Mouse (Mus musculus): ENCODE results near the gene Gpx5. TPM values are rescaled to one million over a fixed set of nuclear protein-coding genes. Genes with fewer than 3 reads are reported as not detected.

Gene Gpx5
- total and polyA plus RNA-seq, 3 experiments = 0.11 TPM; not detected in 2

GRCm38 (mm10) chr13:21321890-21322494 lies 29.5 kb upstream of the Gpx5 start:
- peaks cover 16% of the 10 kb centered on the region for H3K27me3 ChIP-seq (ENCODE audit: insufficient read depth, low read length)
- H3K36me3 ChIP-seq (replicated peaks) = no peaks in the 10 kb centered on the region
- H3K4me3 ChIP-seq (ENCODE audit: low read depth, low read length) = no peak overlapping the region; the same call in 1 of the 2 replicates
- peaks cover 8% of the 10 kb centered on the region for H3K4me1 ChIP-seq (ENCODE audit: insufficient read depth, low read depth, low read length)
- DNase-seq (ENCODE audit: low spot score) (no peak), ATAC-seq (ENCODE audit: extremely low read depth, insufficient number of reproducible peaks, low FRiP score, poor library complexity, severe bottlenecking) (no peak)
- no peaks in the 10 kb centered on the region for H3K9me3 ChIP-seq (replicated peaks)
- TF ChIP-seq POLR2AphosphoS5 (IDR thresholded peaks at IDR 0.05; ENCODE audit: insufficient replicate concordance, low read depth, low read length) = no peak
- TF ChIP-seq TAL1 (conservative IDR thresholded peaks at IDR 0.05; ENCODE audit: low read depth, low read length) = no peak
- TF ChIP-seq GATA2 (IDR thresholded peaks at IDR 0.05; ENCODE audit: borderline replicate concordance, low read depth, low read length) = no peak
- no peak for TF ChIP-seq GATA1 (IDR thresholded peaks at IDR 0.05; ENCODE audit: borderline replicate concordance, low read length)
- TF ChIP-seq CTCF (IDR thresholded peaks at IDR 0.05; ENCODE audit: low read depth, low read length) = no peak

DNA sequence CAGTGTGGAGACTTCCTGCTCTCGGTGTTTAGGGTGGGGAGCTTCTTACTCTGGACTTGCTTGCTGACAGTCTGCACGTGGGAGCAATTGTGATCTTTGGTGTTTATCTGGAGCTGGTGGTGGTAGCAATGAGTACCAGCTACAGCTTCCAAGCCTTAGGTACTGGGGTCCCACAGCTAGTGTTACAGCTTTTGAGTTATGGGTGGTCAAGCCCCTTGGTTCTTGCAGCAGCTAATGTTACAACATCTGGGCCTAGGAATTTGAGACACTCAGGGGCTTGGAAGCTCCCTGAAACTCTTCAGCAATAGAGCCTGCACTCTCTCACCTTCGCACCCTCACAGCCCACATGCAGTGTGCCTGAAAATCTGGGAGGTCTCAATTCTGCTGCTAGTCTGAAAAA lies 27.7 kb upstream of the Gpx5 start:
- Histone ChIP-seq H3K4me3 (ENCODE audit: low read depth, low read length) (no peak overlapping the region), H3K4me1 (ENCODE audit: insufficient read depth, low read depth, low read length) (peaks cover 5% of the 10 kb centered on the region), H3K9me3 (replicated peaks) (no peaks in the 10 kb centered on the region), H3K27me3 (ENCODE audit: insufficient read depth, low read length) (peaks cover 21% of the 10 kb centered on the region), H3K36me3 (replicated peaks) (no peaks in the 10 kb centered on the region)
- no peak for DNase-seq (ENCODE audit: low spot score)
- TF ChIP-seq GATA2 (IDR thresholded peaks at IDR 0.05; ENCODE audit: borderline replicate concordance, low read depth, low read length) (no peak), POLR2AphosphoS5 (IDR thresholded peaks at IDR 0.05; ENCODE audit: insufficient replicate concordance, low read depth, low read length) (no peak), TAL1 (conservative IDR thresholded peaks at IDR 0.05; ENCODE audit: low read depth, low read length) (no peak), GATA1 (IDR thresholded peaks at IDR 0.05; ENCODE audit: borderline replicate concordance, low read length) (no peak), CTCF (IDR thresholded peaks at IDR 0.05; ENCODE audit: low read depth, low read length) (no peak)
- ATAC-seq (ENCODE audit: extremely low read depth, insufficient number of reproducible peaks, low FRiP score, poor library complexity, severe bottlenecking) = no peak

GRCm38 (mm10) chr13:21313903-21314302 lies 21.4 kb upstream of the Gpx5 start:
- H3K27me3 ChIP-seq (ENCODE audit: insufficient read depth, low read length) = peaks cover 11% of the 10 kb centered on the region; the same call in 1 of the 2 replicates
- no peak overlapping the region for H3K4me3 ChIP-seq (ENCODE audit: low read depth, low read length)
- no peaks in the 10 kb centered on the region for H3K9me3 ChIP-seq (replicated peaks)
- TF ChIP-seq CTCF (IDR thresholded peaks at IDR 0.05; ENCODE audit: low read depth, low read length) (no peak), POLR2AphosphoS5 (IDR thresholded peaks at IDR 0.05; ENCODE audit: insufficient replicate concordance, low read depth, low read length) (no peak), TAL1 (conservative IDR thresholded peaks at IDR 0.05; ENCODE audit: low read depth, low read length) (no peak), GATA2 (IDR thresholded peaks at IDR 0.05; ENCODE audit: borderline replicate concordance, low read depth, low read length) (no peak), GATA1 (IDR thresholded peaks at IDR 0.05; ENCODE audit: borderline replicate concordance, low read length) (no peak)
- DNase-seq (ENCODE audit: low spot score) (no peak), ATAC-seq (ENCODE audit: extremely low read depth, insufficient number of reproducible peaks, low FRiP score, poor library complexity, severe bottlenecking) (no peak)
- H3K4me1 ChIP-seq (ENCODE audit: insufficient read depth, low read depth, low read length) = peaks cover 10% of the 10 kb centered on the region; the same call in 1 of the 2 replicates
- no peaks in the 10 kb centered on the region for H3K36me3 ChIP-seq (replicated peaks)

GRCm38 (mm10) chr13:21312854-21313253 lies 20.3 kb upstream of the Gpx5 start:
- peaks cover 11% of the 10 kb centered on the region; the same call in 1 of the 2 replicates for H3K27me3 ChIP-seq (ENCODE audit: insufficient read depth, low read length)
- no peak overlapping the region for H3K4me3 ChIP-seq (ENCODE audit: low read depth, low read length)
- no peak for ATAC-seq (ENCODE audit: extremely low read depth, insufficient number of reproducible peaks, low FRiP score, poor library complexity, severe bottlenecking)
- peaks cover 10% of the 10 kb centered on the region; the same call in 1 of the 2 replicates for H3K4me1 ChIP-seq (ENCODE audit: insufficient read depth, low read depth, low read length)
- H3K36me3 ChIP-seq (replicated peaks) = no peaks in the 10 kb centered on the region
- DNase-seq (ENCODE audit: low spot score) = no peak
- no peak for TF ChIP-seq TAL1 (conservative IDR thresholded peaks at IDR 0.05; ENCODE audit: low read depth, low read length)
- TF ChIP-seq GATA1 (IDR thresholded peaks at IDR 0.05; ENCODE audit: borderline replicate concordance, low read length) = no peak
- no peak for TF ChIP-seq CTCF (IDR thresholded peaks at IDR 0.05; ENCODE audit: low read depth, low read length)
- no peak for TF ChIP-seq GATA2 (IDR thresholded peaks at IDR 0.05; ENCODE audit: borderline replicate concordance, low read depth, low read length)
- TF ChIP-seq POLR2AphosphoS5 (IDR thresholded peaks at IDR 0.05; ENCODE audit: insufficient replicate concordance, low read depth, low read length) = no peak
- H3K9me3 ChIP-seq (replicated peaks) = no peaks in the 10 kb centered on the region

- TF ChIP-seq TAL1 (conservative IDR thresholded peaks at IDR 0.05; ENCODE audit: low read depth, low read length) = no peak
- no peak for TF ChIP-seq GATA2 (IDR thresholded peaks at IDR 0.05; ENCODE audit: borderline replicate concordance, low read depth, low read length)
- no peak for TF ChIP-seq POLR2AphosphoS5 (IDR thresholded peaks at IDR 0.05; ENCODE audit: insufficient replicate concordance, low read depth, low read length)
- TF ChIP-seq GATA1 (IDR thresholded peaks at IDR 0.05; ENCODE audit: borderline replicate concordance, low read length) = no peak
- no peak for TF ChIP-seq CTCF (IDR thresholded peaks at IDR 0.05; ENCODE audit: low read depth, low read length)
- Histone ChIP-seq H3K4me3 (ENCODE audit: low read depth, low read length) (no peak within 1 kb of the TSS), H3K27me3 (ENCODE audit: insufficient read depth, low read length) (peaks cover 8% of the 10 kb centered on the region; the same call in 1 of the 2 replicates), H3K9me3 (replicated peaks) (no peaks in the 10 kb centered on the region), H3K36me3 (replicated peaks) (no peaks in the 10 kb centered on the region), H3K4me1 (ENCODE audit: insufficient read depth, low read depth, low read length) (peaks cover 10% of the 10 kb centered on the region; the same call in 1 of the 2 replicates)
- ATAC-seq (ENCODE audit: extremely low read depth, insufficient number of reproducible peaks, low FRiP score, poor library complexity, severe bottlenecking) (no peak), DNase-seq (ENCODE audit: low spot score) (no peak)
These were observed 19.4 kb upstream of the Gpx5 start, which contains the start of gene Gpx6 for GRCm38 (mm10) chr13:21311926-21312325. Gene Gpx6 (plus strand): TSS chr13:21312125.

DNA sequence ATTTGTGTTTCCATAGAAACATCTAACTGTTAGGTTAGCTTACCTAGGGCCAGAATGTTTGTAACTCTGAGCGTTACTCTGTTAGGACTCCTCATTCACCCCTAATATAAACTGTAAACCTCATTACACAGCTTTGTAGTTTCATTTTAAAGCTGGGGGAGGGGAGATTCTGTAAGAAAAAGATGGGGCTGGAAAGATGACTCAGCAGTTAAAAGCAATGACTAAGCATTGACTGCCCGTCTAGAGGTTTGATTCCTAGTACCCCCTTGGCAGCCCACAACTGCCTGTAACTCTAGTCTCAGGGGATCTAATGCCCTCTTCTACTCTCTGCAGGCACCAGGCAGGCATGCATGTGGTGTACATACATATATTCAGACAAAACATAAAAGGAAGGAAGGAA lies 17.3 kb upstream of the Gpx5 start:
- ATAC-seq (ENCODE audit: extremely low read depth, insufficient number of reproducible peaks, low FRiP score, poor library complexity, severe bottlenecking) (no peak), DNase-seq (ENCODE audit: low spot score) (no peak)
- no peaks in the 10 kb centered on the region for H3K36me3 ChIP-seq (replicated peaks)
- peaks cover 10% of the 10 kb centered on the region; the same call in 1 of the 2 replicates for H3K4me1 ChIP-seq (ENCODE audit: insufficient read depth, low read depth, low read length)
- H3K4me3 ChIP-seq (ENCODE audit: low read depth, low read length) = no peak overlapping the region; the same call in 1 of the 2 replicates
- TF ChIP-seq GATA1 (IDR thresholded peaks at IDR 0.05; ENCODE audit: borderline replicate concordance, low read length) (no peak), CTCF (IDR thresholded peaks at IDR 0.05; ENCODE audit: low read depth, low read length) (no peak), POLR2AphosphoS5 (IDR thresholded peaks at IDR 0.05; ENCODE audit: insufficient replicate concordance, low read depth, low read length) (no peak), TAL1 (conservative IDR thresholded peaks at IDR 0.05; ENCODE audit: low read depth, low read length) (no peak), GATA2 (IDR thresholded peaks at IDR 0.05; ENCODE audit: borderline replicate concordance, low read depth, low read length) (no peak)
- peaks cover 3% of the 10 kb centered on the region; the same call in 1 of the 2 replicates for H3K27me3 ChIP-seq (ENCODE audit: insufficient read depth, low read length)
- H3K9me3 ChIP-seq (replicated peaks) = no peaks in the 10 kb centered on the region
